Mouse (Mus musculus): ENCODE measurements around the gene Gm42791.

Gene Gm42791

DNA sequence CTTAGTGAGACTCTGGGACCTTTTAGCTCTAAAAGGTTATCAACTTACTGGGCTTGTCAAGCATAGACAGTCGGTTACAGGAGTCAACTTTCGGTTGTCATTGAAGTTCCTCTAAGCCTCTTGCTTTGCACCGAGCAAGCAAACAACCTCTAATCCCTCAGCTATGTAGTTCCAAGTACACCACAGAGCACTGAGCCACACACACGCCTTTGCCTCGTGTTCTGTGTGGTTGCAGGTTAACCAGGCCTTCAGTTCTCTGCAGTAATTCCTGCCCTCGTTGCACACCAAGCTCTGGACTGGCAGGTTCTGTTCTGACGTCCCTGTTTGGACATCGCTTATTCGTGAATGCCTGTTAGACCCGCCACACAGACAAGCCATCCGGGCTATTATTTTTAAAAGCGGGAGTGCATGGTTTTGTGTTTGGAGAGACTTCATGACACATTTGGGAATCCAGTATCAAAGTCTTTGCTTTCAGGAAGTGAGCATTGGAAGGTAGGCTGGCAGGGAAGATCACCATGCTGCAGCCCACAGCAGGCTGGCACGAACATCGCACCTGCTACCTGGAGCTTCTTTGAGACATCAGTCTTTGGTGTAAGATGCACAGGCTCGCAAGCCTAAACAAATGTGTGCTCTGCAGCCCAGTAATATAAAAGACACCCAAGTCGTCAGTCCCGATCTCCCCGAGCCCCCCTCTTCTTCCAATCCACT lies 16.3 kb downstream of the Gm42791 start:
- no peak for DNase-seq (ENCODE audit: low spot score)

DNA sequence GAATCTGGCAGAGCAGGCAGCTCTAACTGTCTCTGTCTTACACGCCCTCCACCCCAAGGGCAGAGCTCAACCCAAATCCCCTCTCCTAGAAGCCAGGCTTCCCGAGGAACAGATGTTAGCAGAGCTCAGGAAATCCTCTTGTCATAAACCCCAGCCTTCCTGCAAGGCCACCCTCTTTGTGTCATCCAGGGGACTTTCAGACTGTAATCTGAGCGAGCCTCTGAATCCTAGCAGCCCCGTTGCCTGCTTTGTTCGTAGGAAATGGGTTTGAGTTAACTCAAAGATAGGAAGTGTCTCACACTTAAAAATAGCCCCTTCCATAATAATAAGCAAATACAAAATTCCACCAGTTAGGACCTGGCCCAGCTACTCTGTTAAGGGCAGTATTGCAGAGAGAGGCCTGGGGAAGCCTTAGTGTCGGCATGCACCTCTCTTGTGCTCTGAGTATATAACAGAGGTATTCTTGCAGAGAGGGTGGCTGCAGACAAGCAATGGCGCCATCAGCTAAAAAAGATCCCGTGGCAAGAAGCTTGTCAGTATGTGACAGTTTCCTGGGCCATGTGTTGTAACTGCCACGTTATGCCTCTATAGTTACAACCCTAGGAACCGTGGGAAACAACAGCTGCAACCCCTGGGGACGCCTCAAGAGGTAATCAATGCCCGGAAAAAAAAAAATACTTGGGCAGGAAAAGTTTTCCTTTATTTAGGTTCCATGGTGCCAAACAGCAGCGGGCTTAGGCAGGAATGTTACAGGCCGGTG lies 17.1 kb downstream of the Gm42791 start:
- DNase-seq (ENCODE audit: low spot score): no peak

- no peak for DNase-seq (ENCODE audit: low spot score)
Measured at GRCm38 (mm10) chr5:148976876-148977275, 18.1 kb downstream of the Gm42791 start.

GRCm38 (mm10) chr5:148975035-148975434 lies 19.9 kb downstream of the Gm42791 start:
- no peak for DNase-seq (ENCODE audit: low spot score)

- DNase-seq (ENCODE audit: low spot score): no peak
Measured at GRCm38 (mm10) chr5:148973019-148973668, 21.8 kb downstream of the Gm42791 start.

- DNase-seq (ENCODE audit: low spot score): no peak
Measured at GRCm38 (mm10) chr5:148972167-148972566, 22.8 kb downstream of the Gm42791 start.

- no peak for DNase-seq (ENCODE audit: low spot score)
Measured at GRCm38 (mm10) chr5:148969648-148970047, 25.3 kb downstream of the Gm42791 start.

- DNase-seq (ENCODE audit: low spot score): no peak
Measured at GRCm38 (mm10) chr5:148968958-148969576, 25.9 kb downstream of the Gm42791 start.

DNA sequence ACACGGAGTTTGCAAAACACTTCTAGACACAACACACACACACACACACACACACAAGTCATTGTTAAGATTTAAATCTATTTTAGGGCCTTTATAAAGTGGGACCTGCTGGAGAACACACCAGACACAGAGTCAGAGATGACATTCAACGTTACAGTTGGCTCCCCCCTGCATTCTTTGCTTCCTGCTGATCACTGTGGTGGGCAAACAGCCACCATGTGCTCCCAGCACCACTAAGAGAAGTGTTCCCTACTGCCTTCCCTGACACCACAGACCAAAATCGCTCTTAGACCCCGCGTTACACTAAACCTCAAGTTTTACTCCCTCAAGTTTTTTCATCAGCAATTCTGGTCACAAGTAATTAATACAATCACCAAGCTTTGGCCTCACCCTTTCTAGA lies 26.8 kb downstream of the Gm42791 start:
- no peak for DNase-seq (ENCODE audit: low spot score)

DNA sequence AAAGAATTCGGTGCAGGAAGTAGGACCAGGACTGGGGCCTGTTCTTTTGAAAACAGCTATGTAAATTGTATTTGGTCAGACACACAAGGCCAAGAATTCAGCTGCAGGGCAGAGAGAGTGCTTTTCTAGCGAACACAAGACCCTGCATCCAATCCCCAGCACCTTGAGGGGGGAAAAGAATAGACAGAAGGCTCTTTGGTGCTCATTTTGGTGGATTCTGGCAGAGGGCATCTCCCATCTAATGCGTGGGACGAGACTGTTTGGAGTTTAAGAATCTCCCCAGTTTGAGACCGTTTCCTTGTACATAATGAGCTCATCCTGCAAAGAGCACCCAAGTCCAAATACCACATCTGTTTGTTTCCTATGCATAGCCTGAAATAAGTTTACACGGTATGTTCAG lies 28.6 kb downstream of the Gm42791 start:
- no peak for DNase-seq (ENCODE audit: low spot score)

DNA sequence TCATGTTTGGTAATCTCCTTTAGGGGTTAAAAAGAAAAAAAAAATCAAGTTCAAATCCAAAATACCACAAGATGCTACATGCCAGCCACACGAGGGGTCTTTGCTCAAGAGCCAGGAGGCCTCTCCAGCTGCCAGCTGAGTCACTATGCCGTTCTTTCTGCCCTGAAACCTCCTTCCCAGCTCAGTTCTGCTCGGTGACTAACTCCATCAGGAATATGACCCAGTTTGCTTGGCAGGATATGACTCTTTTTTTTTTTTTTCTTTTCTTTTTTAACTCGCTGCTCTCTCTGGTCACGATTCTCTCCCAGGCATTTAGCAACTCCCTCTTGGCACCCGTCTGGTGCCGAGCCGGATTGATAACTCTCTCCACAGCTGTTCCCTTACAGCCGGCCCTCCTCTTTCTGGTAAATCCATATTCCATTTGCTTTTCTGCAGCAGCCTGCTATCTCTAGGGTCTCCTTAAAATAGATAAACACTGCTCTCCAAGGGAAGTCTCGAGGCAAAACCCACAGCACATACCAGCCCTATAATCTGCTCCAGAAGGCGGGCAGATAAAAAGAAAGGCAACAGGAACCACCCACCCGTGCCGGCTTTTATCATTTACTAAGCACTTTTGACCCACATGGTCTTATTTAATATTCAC lies 29.1 kb downstream of the Gm42791 start:
- peak; percentile 81 for DNase-seq (ENCODE audit: low spot score)

- no peak for DNase-seq (ENCODE audit: low spot score)
Measured at GRCm38 (mm10) chr5:148965089-148965591, 29.8 kb downstream of the Gm42791 start.

GRCm38 (mm10) chr5:148964251-148964650 lies 30.7 kb downstream of the Gm42791 start:
- DNase-seq (ENCODE audit: low spot score): no peak

- DNase-seq (ENCODE audit: low spot score): no peak
Measured at GRCm38 (mm10) chr5:148960211-148960610, 34.7 kb downstream of the Gm42791 start.

DNA sequence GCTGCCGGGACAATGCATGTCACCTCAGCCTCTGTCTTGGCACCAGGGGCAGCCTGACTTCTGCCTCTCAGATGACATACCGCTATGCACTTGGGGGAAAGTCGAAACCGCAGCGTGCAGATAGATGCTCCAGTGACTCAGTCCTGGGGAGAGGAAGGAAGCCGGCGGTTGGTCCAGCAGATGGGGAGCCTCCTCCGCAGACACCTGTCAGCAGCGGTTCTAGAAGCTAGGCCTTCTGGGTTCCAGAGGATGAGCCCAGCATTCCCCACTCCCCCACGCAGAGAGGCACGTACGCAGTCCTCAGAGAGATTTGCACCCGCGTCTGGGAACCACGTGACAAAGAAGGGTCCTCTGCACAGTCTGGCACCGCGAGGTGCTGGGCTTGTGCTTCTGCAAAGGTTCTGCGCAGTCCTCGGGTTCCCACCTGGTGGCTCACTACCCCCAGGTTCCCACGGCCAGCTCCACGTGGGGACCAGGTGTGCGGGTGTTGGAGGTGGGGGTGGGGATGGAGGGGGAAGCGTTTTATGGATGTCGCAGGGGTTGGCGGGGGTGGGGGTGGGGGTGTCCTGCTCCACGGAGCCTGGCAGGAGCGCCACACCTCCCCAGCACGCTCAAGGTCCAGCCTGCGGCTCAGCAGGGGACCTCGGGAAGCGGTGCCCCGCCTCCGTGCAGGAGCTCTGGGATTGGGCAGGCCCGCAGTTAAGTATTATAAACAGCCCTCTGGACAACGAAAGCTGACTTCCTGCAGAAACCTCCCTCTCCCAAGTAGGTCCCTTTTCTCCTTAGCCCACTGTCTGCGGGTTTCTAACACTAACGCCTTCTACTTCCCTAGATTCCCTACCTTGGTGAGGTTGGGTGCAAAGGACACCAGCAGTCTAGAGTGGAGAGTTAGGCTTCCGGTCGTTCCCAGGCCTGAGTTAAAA lies 35.6 kb downstream of the Gm42791 start:
- peak; percentile 74 for DNase-seq (ENCODE audit: low spot score)

- DNase-seq (ENCODE audit: low spot score): peak; percentile 36
Measured at GRCm38 (mm10) chr5:148958355-148958754, 36.6 kb downstream of the Gm42791 start.

DNA sequence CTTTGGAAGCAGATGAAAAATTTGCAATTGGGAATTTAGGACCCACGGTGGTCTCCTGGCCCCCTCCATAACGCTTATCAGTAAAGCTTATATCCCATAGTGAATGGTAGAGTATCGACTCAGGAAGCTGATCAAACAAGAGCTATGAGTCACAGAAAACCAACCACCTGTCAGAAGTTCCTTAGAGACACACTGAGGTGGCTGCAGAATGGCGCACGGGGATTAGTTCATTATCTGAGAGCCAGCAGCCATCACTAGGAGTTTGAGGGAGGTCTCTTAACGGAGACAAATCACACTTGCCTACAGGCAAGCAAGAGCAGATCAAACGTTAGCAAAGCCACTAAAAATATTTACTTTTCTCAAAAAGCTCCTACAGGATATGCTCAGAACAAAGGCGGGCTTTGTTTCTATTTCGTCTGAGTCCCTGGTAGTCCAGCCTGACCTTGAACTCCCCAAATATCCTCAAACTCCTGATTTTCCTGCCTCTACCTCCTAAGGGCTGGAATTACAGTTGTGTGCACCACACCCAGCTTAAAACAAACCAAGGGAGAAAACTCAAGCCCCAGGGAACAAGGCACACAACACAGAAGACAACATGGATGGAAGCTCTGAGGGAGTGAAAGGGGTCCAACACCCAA lies 37.9 kb downstream of the Gm42791 start:
- no peak for DNase-seq (ENCODE audit: low spot score)

DNA sequence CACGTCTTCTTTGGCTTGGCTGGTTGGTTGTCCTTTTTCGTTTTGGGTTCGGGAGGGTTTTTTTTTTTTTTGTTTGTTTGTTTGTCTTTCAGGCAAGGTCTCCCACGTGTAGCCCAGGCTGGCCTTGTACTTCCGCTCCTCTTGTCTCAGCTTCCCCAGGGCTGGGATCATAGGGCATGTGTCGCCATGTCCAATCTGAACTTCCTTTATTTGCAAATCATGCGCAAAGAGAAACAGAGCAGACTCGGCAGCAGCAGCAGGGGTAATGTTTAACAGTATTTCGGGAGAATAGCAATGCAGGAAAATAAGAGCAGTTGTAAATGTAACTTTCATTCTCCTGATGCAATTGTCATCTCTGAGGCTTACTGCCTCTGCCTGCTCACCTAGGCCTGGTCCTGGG lies 38.9 kb downstream of the Gm42791 start:
- DNase-seq (ENCODE audit: low spot score): no peak

GRCm38 (mm10) chr5:148955575-148955974 lies 39.4 kb downstream of the Gm42791 start:
- no peak for DNase-seq (ENCODE audit: low spot score)
